Mouse (Mus musculus): ENCODE measurements at regions not wholly inside any gene's neighbourhood (a gene's known extent, or its start where the extent isn't known, plus 50 kb on each side); places are given as distances from the start of the nearest gene placed in this dataset.

DNA sequence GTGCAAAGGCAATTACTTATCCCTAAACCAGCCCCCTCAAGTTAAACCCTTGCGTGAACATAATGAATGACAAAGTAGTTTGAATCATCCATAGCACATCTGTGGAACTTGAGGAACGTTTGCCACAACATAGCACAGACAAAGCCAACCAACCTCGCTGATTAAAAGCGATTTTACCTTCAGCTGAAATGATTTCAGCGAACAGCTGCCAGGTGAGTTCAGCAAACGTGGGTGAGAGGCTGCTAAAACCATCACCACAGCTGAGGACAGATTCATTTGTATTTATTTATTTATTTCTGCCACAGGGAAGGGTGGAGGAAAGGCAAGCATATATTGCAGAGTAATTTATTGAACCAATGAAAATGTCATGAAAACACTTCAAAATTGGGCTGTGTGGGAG is 704.4 kb downstream of the Kcna4 start:
- no peaks in the 10 kb centered on the region for H3K36me3 ChIP-seq (ENCODE audit: control insufficient read depth, insufficient read depth, low read length)
- no peaks in the 10 kb centered on the region for H3K4me1 ChIP-seq (replicated peaks; ENCODE audit: control insufficient read depth, insufficient read depth, low read length)
- no peaks in the 10 kb centered on the region for H3K9me3 ChIP-seq (ENCODE audit: control insufficient read depth, low read length)
- no peak overlapping the region for H3K4me3 ChIP-seq (ENCODE audit: low read depth, low read length)
- no peak overlapping the region for H3K4me2 ChIP-seq
- no peaks in the 10 kb centered on the region for H3K27me3 ChIP-seq (replicated peaks; ENCODE audit: control insufficient read depth, insufficient read depth, low read length)
- 63% methylated on average over 6 of the region's 6 CpGs for WGBS
- no peak overlapping the region for H3K27ac ChIP-seq (ENCODE audit: low read depth, low read length)
- no peak for DNase-seq (ENCODE audit: low spot score)
- ATAC-seq (replicated peaks; ENCODE audit: low FRiP score) = no peak
- no peak overlapping the region for H3K9ac ChIP-seq (ENCODE audit: low read depth, low read length)

DNA sequence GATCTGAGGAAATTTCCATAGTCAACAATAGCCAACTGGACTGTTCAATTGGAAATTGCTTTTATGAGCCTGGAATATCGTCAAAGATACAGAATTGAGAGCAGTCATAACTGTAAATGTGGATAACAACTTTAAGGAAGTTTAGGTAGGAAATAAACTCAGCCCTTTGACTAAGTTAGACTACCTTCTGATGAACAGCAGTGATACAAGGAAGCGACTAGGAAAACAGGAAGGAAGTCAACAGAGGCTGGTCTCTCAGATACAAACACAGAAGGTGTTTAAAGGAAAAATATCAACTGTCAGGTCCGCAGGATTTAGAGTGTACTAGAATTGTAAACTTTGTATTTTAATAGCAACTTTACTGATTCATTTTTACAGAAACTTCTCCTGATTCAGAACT is 721.1 kb downstream of the Kcna4 start:
- no peak overlapping the region for H3K9ac ChIP-seq (ENCODE audit: low read depth, low read length)
- no peaks in the 10 kb centered on the region for H3K4me1 ChIP-seq (replicated peaks; ENCODE audit: control insufficient read depth, insufficient read depth, low read length)
- no peak overlapping the region for H3K4me2 ChIP-seq
- no peak overlapping the region for H3K4me3 ChIP-seq (ENCODE audit: low read depth, low read length)
- H3K27ac ChIP-seq (ENCODE audit: low read depth, low read length) = no peak overlapping the region
- DNase-seq (ENCODE audit: low spot score) (no peak), ATAC-seq (replicated peaks; ENCODE audit: low FRiP score) (no peak)
- H3K36me3 ChIP-seq (ENCODE audit: control insufficient read depth, insufficient read depth, low read length) = no peaks in the 10 kb centered on the region
- H3K27me3 ChIP-seq (replicated peaks; ENCODE audit: control insufficient read depth, insufficient read depth, low read length) = no peaks in the 10 kb centered on the region
- 53% methylated on average over 3 of the region's 3 CpGs for WGBS
- H3K9me3 ChIP-seq (ENCODE audit: control insufficient read depth, low read length) = no peaks in the 10 kb centered on the region

GRCm38 (mm10) chr2:108023206-108023605 is 732.8 kb downstream of the Kcna4 start:
- WGBS = 59% methylated on average over 3 of the region's 3 CpGs
- Histone ChIP-seq H3K4me2 (no peak overlapping the region), H3K9ac (ENCODE audit: low read depth, low read length) (no peak overlapping the region), H3K27me3 (replicated peaks; ENCODE audit: control insufficient read depth, insufficient read depth, low read length) (no peaks in the 10 kb centered on the region), H3K4me3 (ENCODE audit: low read depth, low read length) (no peak overlapping the region), H3K9me3 (ENCODE audit: control insufficient read depth, low read length) (no peaks in the 10 kb centered on the region), H3K4me1 (replicated peaks; ENCODE audit: control insufficient read depth, insufficient read depth, low read length) (no peaks in the 10 kb centered on the region), H3K27ac (ENCODE audit: low read depth, low read length) (no peak overlapping the region), H3K36me3 (ENCODE audit: control insufficient read depth, insufficient read depth, low read length) (no peaks in the 10 kb centered on the region)
- ATAC-seq (replicated peaks; ENCODE audit: low FRiP score) = no peak
- DNase-seq (ENCODE audit: low spot score) = no peak

DNA sequence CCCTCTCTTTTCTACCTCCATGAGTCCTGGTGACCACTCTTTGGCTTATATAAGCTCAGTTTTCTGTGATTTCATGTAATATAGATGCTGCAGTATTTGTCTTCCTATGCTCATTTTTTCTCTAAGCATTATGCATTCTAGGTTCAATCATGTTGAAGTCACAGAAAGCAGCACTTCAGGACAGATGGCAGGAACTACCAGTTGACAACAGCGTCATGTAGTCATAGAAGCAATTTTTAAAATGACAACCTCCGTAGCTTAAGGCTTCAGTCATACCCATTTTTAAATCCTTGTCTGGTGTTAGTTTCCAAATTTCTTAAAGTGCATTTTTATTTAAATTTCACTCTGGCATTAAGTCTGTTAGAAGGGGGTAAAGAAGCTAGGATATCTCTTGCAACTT is 740.2 kb downstream of the Kcna4 start:
- Histone ChIP-seq H3K27ac (ENCODE audit: low read depth, low read length) (no peak overlapping the region), H3K4me2 (no peak overlapping the region), H3K27me3 (replicated peaks; ENCODE audit: control insufficient read depth, insufficient read depth, low read length) (no peaks in the 10 kb centered on the region), H3K4me3 (ENCODE audit: low read depth, low read length) (no peak overlapping the region), H3K9ac (ENCODE audit: low read depth, low read length) (no peak overlapping the region), H3K36me3 (ENCODE audit: control insufficient read depth, insufficient read depth, low read length) (no peaks in the 10 kb centered on the region), H3K4me1 (replicated peaks; ENCODE audit: control insufficient read depth, insufficient read depth, low read length) (no peaks in the 10 kb centered on the region), H3K9me3 (ENCODE audit: control insufficient read depth, low read length) (no peaks in the 10 kb centered on the region)
- ATAC-seq (replicated peaks; ENCODE audit: low FRiP score) (no peak), DNase-seq (ENCODE audit: low spot score) (no peak)
- 94% methylated on average over 2 of the region's 2 CpGs for WGBS

- DNase-seq (ENCODE audit: low spot score) = no peak
- Histone ChIP-seq H3K9ac (ENCODE audit: low read depth, low read length) (no peak overlapping the region), H3K27me3 (replicated peaks; ENCODE audit: control insufficient read depth, insufficient read depth, low read length) (no peaks in the 10 kb centered on the region), H3K27ac (ENCODE audit: low read depth, low read length) (no peak overlapping the region), H3K36me3 (ENCODE audit: control insufficient read depth, insufficient read depth, low read length) (no peaks in the 10 kb centered on the region), H3K9me3 (ENCODE audit: control insufficient read depth, low read length) (no peaks in the 10 kb centered on the region), H3K4me2 (no peak overlapping the region), H3K4me3 (ENCODE audit: low read depth, low read length) (no peak overlapping the region), H3K4me1 (replicated peaks; ENCODE audit: control insufficient read depth, insufficient read depth, low read length) (no peaks in the 10 kb centered on the region)
- ATAC-seq (replicated peaks; ENCODE audit: low FRiP score) = no peak
- WGBS = 61% methylated on average over 3 of the region's 3 CpGs
These were observed 742.0 kb downstream of the Kcna4 start for GRCm38 (mm10) chr2:108032301-108033013.

- Histone ChIP-seq H3K4me2 (no peak overlapping the region), H3K36me3 (ENCODE audit: control insufficient read depth, insufficient read depth, low read length) (no peaks in the 10 kb centered on the region), H3K4me1 (replicated peaks; ENCODE audit: control insufficient read depth, insufficient read depth, low read length) (no peaks in the 10 kb centered on the region), H3K27ac (ENCODE audit: low read depth, low read length) (no peak overlapping the region), H3K27me3 (replicated peaks; ENCODE audit: control insufficient read depth, insufficient read depth, low read length) (no peaks in the 10 kb centered on the region), H3K9ac (ENCODE audit: low read depth, low read length) (no peak overlapping the region), H3K9me3 (ENCODE audit: control insufficient read depth, low read length) (no peaks in the 10 kb centered on the region), H3K4me3 (ENCODE audit: low read depth, low read length) (no peak overlapping the region)
- WGBS = 67% methylated on average over 8 of the region's 8 CpGs
- no peak for ATAC-seq (replicated peaks; ENCODE audit: low FRiP score)
- DNase-seq (ENCODE audit: low spot score) = no peak
These were observed 743.1 kb downstream of the Kcna4 start for GRCm38 (mm10) chr2:108033328-108034182.

DNA sequence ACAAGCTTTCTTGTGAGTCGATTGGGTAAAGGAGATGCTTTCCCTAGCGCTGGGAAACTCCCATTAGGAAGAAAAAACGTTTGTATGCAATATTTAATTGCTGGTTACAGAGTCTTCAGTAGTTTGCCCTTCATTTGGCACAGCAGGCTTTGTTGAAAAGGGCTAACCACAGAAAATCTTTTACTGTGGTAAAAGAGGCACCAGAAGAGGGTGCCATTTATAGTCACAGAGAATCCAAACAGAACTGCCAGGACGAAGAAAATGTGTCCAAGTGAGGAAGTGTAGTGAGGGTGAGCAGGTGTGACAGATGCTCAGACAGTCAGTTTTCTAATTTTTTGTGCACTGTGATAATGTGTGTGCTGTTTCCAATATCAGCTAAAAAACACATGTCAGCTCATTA is 744.4 kb downstream of the Kcna4 start:
- DNase-seq (ENCODE audit: low spot score) (no peak), ATAC-seq (replicated peaks; ENCODE audit: low FRiP score) (no peak)
- Histone ChIP-seq H3K27ac (ENCODE audit: low read depth, low read length) (no peak overlapping the region), H3K9me3 (ENCODE audit: control insufficient read depth, low read length) (no peaks in the 10 kb centered on the region), H3K9ac (ENCODE audit: low read depth, low read length) (no peak overlapping the region), H3K4me1 (replicated peaks; ENCODE audit: control insufficient read depth, insufficient read depth, low read length) (no peaks in the 10 kb centered on the region), H3K4me3 (ENCODE audit: low read depth, low read length) (no peak overlapping the region), H3K4me2 (no peak overlapping the region), H3K36me3 (ENCODE audit: control insufficient read depth, insufficient read depth, low read length) (no peaks in the 10 kb centered on the region), H3K27me3 (replicated peaks; ENCODE audit: control insufficient read depth, insufficient read depth, low read length) (no peaks in the 10 kb centered on the region)
- WGBS = 56% methylated on average over 4 of the region's 4 CpGs

DNA sequence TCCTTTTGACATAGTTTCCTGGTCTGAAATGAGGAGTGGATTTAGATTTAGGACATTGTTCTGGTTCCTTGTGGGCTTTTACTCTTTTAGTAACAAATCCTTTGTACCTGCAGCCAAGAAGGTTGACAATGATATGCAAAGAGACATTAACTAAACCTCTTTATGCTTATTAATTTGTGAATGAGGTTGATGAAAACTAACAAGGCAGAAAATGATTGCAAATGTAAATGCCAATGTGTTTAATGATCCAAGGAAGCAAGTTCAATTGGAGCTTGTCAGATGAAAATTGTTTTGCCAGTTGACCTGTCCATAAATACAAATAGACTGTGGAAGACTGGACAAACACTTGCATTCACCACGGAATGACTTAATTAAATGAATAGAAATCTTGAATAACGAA is 751.6 kb downstream of the Kcna4 start:
- no peak overlapping the region for H3K27ac ChIP-seq (ENCODE audit: low read depth, low read length)
- no peaks in the 10 kb centered on the region for H3K27me3 ChIP-seq (replicated peaks; ENCODE audit: control insufficient read depth, insufficient read depth, low read length)
- H3K9ac ChIP-seq (ENCODE audit: low read depth, low read length) = no peak overlapping the region
- no peaks in the 10 kb centered on the region for H3K4me1 ChIP-seq (replicated peaks; ENCODE audit: control insufficient read depth, insufficient read depth, low read length)
- H3K9me3 ChIP-seq (ENCODE audit: control insufficient read depth, low read length) = peaks cover 2% of the 10 kb centered on the region; the same call in 1 of the 2 replicates
- no peak overlapping the region for H3K4me2 ChIP-seq
- ATAC-seq (replicated peaks; ENCODE audit: low FRiP score) (no peak), DNase-seq (ENCODE audit: low spot score) (no peak)
- H3K4me3 ChIP-seq (ENCODE audit: low read depth, low read length) = no peak overlapping the region
- 81% methylated on average over 2 of the region's 2 CpGs for WGBS
- H3K36me3 ChIP-seq (ENCODE audit: control insufficient read depth, insufficient read depth, low read length) = no peaks in the 10 kb centered on the region

GRCm38 (mm10) chr2:108044885-108045284 is 754.4 kb downstream of the Kcna4 start:
- H3K27ac ChIP-seq (ENCODE audit: low read depth, low read length) = no peak overlapping the region
- no peak overlapping the region for H3K9ac ChIP-seq (ENCODE audit: low read depth, low read length)
- ATAC-seq (replicated peaks; ENCODE audit: low FRiP score) (no peak), DNase-seq (ENCODE audit: low spot score) (no peak)
- 91% methylated on average over 2 of the region's 2 CpGs for WGBS
- no peak overlapping the region for H3K4me3 ChIP-seq (ENCODE audit: low read depth, low read length)
- H3K4me2 ChIP-seq = no peak overlapping the region
- no peaks in the 10 kb centered on the region for H3K36me3 ChIP-seq (ENCODE audit: control insufficient read depth, insufficient read depth, low read length)
- peaks cover 2% of the 10 kb centered on the region; the same call in 1 of the 2 replicates for H3K9me3 ChIP-seq (ENCODE audit: control insufficient read depth, low read length)
- H3K4me1 ChIP-seq (replicated peaks; ENCODE audit: control insufficient read depth, insufficient read depth, low read length) = no peaks in the 10 kb centered on the region
- no peaks in the 10 kb centered on the region for H3K27me3 ChIP-seq (replicated peaks; ENCODE audit: control insufficient read depth, insufficient read depth, low read length)

All from liver, embryonic 11.5 days (tissue).